Mouse (Mus musculus): ENCODE data around the gene Hist1h4b.
"Not testable (repeated sequence)": the region's sequence is repeated elsewhere in the genome, so short reads cannot be mapped to it uniquely, and the experiment has no call there.

Hist1h4b gene
- long read RNA-seq, experiment 1: 0 reads
- long read RNA-seq, experiment 2: 0 reads

DNA sequence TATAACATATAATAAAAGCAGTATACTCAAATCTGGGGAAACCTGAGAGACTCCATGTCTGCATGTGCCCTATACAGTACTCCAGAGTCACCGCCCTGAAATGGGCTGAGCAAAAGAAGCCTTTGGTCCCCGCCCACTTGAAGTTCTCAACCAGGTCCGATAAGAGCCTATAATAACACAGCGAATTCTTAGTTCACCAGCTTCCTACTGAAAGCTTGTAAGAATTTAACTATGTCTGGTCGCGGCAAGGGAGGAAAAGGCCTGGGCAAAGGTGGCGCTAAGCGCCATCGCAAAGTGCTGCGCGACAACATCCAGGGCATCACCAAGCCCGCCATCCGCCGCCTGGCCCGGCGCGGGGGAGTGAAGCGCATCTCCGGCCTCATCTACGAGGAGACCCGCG, at the start of gene Hist1h4b:
Hist1h4b (plus strand) TSS at position 224 of the 400 bp plus-strand sequence.
- intact Hi-C loops (cut with DNase I): no loop called here

DNA sequence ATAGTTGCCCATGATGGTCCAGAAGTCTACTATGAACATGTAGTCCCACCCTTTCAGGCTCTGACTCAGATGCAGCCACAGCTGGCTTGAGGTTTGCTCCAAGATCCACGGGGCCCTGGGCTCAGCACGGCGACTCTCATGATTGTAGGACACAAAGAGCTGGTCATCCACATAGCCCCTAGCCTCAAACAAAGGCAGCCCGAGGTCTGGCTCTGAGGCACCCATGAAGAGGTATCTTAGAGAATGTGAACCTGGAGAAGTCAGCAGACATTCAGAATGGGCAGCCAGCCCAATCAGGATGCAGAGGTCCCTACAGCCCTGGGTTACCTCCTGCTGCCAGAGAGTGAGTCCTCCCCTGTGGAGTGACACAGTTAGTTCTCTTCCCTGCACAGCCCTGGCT, 48.8 kb upstream of the Hist1h4b start:
- intact Hi-C loops (cut with DNase I): no loop called here

DNA sequence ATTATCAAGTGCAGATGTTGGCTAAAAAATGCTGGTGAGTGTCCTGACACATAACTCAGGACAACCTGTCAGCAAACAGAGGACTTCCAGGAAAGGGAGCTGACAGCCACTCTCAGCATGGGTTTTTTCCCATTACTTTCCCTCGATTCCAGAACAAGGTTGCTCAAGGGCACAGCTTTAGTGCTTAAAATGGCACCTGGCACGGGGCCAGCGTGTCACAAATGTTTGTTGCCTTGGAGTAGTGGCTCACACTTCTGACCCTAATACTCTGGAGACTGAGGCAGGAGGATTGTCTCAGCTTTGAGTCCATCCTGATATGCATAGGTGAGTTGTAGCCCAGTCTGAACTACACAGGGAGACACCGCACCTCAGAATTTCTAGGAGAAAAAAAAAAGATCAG, 48.2 kb upstream of the Hist1h4b start:
- intact Hi-C loops (cut with DNase I): no loop called here

DNA sequence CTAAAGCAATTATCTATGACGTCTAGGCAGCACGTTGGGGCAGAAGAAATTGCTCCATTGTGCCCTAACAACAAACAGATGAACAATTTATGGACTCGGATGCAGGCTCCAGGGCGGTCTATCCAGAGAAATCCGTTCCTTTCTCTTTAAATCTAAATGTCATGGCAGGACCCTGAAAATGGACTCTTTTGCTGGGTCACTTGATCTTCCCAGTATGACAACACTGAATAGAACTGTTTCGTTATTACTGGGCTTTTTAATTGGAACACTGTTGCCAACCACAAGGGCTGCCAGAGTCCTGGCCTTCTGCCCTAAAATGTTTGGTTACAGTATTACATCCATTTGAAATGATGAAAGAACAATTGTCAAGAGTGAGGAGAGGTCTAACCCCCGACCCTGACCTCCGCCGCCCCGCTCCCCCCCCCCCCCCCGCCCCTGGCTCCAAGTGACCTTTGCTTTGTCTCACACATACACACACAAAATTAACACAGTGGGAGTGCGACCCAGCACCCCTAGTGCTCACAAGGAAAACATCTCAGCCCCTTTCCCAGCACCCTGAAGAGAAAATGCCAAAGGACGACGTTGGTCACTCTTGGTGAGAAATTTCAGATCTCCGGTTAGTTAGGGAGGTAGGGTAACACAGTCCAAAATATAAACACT, 47.0 kb upstream of the Hist1h4b start:
- intact Hi-C loops (cut with DNase I): no loop called here

DNA sequence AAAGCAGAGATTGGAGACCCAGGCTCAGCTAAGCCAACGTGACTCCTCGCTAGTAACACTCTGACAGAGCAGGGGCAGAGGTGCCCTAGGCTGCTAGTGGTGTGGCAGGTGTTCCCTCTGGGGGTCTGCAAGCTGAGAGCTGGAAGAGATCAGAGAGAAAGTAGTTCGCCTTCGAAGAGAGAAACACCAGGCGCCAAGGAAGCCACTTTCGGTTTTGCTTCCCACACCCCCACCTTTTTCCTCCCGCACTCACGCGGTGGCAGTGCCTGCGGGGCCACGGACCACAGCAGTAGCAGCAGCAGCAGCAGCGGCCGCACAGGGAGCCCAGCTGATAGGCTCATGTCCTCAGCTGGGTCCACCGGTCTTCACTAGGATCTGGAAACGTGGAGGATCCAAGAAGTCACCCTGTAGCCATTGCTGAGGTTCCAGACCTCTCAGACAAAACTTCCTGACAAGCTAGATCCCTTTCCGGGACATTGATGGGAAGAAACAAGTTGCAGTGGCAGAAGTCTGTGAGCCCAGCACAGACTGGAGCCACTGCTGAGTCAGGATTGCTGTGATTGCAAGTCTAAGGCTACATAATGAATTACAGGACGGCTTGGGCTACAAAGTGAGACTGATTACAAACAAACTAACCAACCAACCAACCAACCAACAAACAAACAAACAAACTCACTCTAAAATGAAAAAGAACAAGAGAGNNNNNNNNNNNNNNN, 46.3 kb upstream of the Hist1h4b start, which contains the start of gene Hfe:
Hfe (minus strand) TSS at position 481 of the 716 bp plus-strand sequence.
- intact Hi-C loops (cut with DNase I): no loop called here

DNA sequence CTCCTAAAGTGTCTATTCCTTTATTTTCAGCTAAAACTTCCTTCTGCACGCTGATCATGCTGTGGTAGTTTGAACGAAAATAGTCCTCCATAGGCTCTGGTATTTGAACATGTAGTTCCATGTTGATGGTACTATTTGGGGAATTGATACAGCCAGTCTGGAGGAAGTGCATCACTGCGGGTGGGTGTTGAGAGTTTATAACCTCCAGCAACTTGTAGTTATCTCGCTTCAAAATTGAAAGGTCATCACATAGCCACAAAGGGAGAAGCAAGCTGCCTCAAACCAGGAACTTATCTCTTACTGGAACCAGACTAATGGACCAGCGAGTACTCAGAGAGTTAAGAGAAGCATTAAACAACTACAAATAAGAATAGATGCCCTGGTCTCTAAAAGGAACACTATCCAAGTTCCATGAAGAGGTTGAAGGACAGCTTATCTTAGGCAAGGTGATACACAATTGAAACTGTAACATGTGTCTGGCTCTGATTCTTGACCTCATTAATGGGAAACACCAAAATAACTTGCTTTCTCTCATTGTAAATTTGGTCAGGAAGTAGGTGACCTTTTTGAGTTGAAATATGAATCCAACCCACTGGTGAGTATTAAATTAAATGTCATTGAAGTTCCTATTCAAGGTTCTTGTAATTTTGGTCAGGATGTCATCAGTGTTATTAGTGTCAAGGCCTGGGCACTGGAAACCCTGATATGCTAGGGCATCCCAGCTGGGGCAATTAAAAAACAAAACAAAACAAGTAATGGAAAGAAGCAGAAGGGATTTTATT, 40.4 kb upstream of the Hist1h4b start:
- intact Hi-C loops (cut with DNase I): no loop called here

DNA sequence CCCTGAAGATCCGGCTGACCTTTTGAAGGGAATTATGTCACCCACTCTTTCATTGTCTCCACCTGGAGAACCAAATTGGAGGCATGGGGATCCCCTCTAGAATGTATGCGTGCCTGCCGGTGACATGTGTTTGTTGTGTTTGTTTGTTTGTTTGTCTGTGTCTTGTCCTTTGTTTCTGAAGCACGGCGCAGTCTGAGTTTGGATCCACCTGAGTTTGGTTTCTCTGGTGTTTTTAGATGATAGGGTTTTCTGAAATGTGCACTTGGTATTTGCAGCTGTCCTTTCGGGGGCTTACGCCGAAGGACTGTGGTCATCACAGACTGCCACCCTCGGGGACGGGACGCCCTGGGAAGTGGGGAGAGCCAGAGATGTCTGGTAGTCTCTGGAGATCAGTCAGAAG, 39.6 kb upstream of the Hist1h4b start:
- intact Hi-C loops (cut with DNase I): no loop called here

DNA sequence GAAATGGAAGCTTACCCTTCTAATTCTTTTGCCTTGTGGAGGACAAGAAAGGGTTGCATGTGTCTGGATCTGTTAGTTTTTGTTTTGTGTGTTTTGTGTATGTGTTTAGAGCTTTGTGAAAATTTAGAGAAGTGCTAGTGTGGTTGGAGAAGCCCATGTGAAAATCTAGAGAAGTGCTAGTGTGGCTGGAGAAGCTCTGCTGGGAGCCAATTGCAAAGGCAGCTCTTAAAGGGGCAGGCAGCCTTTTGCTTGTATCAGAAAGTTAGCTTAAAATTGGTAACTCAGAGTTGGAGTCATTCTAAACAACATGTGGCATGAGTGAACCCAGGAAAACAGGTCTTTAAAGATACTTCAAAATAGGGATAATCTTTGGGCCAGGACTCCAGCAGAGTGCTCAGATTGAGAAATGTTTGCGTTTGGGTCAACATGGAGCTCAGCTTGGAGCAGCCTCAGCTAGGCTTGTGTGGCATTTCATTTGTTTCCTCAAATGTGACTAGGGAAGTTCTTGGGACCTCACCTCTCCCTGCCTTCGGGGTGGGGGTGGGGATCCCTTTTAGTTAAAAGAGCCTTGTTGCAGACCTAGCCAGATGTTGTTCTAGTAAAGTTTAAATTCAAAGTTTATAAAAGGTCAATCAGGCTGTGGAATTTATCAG, 39.1 kb upstream of the Hist1h4b start:
- intact Hi-C loops (cut with DNase I): not testable (repeated sequence)

DNA sequence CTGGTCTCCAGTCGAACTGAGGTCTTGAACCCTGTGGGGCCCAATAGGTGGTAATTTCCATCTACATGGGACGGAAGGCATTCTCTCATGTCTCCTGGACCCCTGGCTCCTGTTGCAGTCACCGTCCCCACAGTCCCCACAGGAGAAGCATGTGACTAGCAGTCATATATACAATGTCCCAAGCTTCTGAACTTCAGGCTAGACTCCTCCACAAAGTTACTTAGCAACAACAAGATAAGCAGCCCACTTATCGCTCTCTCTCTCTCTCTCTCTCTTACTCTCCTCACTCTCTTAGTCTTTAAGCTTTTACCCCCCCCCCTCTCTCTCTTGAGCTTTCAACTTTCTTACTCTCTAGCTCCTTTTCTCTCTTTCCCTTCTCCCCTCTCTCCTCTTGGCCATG, 32.6 kb upstream of the Hist1h4b start:
- intact Hi-C loops (cut with DNase I): no loop called here

DNA sequence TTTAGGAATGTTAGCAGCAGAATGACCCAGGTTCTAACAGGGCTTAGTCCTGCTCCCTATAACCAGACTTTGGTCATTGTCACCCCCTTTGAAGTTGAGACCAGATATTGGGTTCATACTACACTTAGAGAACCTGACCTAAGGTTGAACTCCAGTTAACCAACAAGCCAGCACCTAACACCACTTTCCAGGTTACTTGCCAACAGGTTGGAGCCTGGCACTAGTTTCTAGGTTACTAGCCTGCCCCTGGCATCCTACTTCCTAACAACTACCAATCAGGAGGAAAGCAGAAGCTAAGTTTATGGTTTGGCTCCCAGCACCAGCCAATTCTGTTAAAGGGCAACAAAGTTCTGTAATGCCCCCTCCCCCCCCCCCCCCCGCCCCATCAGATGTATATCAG, 31.6 kb upstream of the Hist1h4b start:
- intact Hi-C loops (cut with DNase I): no loop called here

DNA sequence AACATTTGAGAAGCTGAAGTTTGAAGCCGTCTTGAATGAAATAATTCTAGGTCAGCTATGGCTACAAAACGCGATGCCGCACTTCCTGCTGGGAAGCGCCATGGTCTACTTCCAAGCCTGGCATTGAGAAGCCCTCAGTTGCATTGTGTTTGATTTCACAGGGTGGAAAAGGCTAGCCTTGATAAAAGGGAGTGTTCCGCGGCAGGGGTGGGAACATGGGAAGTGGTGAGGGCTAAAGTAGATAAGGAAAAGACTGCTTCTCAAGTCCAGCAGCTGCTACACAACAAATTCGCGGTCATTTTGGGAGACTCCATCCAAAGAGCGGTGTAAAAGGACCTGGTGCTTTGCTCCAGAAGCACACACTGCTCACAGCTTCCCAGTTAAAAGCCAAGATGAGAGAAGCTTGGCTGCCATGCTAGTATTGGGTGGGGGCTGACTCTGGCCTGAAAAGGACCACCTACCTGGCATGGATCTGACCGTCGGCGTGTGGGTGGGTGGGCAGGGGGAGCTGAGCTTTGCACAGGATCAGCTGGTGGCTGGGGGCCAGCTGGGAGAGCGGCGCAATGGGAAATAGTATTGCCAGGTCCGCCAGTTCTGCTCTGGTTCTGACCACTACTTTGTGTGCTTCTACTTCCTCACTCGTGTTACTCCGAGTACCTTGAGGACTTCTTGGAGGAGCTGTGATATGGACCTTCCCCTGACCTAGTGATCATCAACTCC, 28.2 kb upstream of the Hist1h4b start:
- intact Hi-C loops (cut with DNase I): no loop called here

DNA sequence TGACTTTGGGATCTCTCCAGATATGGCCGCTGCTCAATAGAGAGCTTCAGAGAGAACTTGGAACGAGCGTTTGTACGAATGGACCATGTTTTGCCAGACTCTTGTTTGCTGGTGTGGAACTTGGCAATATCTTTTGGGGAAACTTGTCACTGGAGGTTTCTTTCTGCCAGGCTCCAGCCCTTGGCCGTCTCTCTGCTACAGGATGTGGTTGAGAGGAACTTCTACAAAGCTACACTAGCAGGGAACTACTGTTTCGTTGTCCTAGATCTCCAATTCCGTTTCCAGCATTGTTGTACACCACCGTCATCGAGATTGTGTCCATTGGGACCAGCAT, 27.7 kb upstream of the Hist1h4b start:
- intact Hi-C loops (cut with DNase I): no loop called here

DNA sequence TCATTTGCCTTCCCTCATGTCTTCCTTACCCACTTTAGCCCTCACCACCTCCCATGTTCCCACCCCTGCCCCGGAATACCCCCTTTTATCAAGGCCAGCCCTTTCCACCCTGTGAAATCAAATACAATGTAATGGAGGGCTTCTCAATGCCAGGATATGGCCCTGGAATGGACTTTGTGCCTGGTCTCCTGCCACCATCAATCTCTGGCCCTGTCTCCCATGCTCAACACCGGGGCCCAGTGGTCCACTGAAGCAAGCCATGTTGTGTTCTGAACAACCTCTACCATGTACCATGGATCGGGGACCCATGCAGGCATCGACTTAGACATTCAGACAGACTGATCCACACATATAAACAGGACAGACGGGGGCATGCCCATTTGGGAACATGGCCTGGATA, 27.1 kb upstream of the Hist1h4b start:
- intact Hi-C loops (cut with DNase I): loop anchor here (10.0 kb wide), 1 partner anchor 45 kb away; the partner anchor contains the start of genes Hist1h2ac and Hist1h2bc

DNA sequence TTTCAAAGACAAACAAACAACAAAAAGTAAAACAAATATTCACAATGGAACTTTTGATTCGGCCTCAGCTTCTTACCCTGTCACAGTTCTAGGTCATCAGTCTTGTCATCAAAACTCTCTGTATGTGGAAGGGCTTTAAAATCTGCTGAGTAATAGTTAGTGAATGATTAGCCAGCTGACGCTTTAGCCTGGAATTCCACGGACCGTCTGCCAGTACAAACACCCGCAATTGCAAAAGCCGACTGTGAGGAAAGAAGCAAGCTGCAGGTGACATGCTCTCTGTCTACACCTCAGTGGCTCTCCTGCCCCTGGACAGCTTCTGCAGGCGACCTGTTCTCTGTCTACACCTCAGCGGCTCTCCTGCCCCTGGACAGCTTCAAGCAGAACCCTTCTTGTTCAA, 26.3 kb upstream of the Hist1h4b start:
- intact Hi-C loops (cut with DNase I): loop anchor here (10.0 kb wide), 1 partner anchor 46 kb away; the partner anchor contains the start of genes Hist1h2ac and Hist1h2bc

DNA sequence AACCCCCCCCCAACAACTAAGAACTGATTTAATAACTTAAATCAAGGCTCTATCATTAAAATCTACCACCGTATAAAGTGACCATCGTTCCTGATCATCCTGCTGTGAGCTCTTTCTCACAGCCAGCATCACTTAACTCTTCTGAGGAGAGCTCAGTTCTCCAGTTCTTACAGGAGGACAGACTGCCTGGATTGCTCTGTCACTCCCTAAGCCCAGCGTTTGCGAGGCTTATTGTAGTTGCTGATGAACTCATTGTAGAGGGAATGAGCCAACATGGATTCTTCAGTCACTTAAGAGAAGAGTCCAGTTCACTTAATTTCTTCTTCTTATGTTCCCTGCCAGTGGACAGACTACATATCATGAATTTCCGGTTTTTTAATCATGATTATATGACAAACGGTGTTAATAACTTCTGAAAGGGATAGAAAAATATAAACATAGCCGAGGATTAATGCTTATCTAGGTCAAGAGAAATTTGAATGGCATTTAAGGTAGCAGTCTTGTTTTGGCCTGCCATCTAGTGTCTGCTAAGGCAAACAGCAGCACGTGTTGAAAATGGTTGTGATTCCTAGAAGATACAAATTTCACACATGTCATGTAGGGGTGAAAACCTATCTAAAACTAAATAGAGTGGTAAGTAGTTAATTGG, 24.5 kb upstream of the Hist1h4b start:
- intact Hi-C loops (cut with DNase I): loop anchor here (10.0 kb wide), 1 partner anchor 47 kb away; the partner anchor contains the start of genes Hist1h2ac and Hist1h2bc

DNA sequence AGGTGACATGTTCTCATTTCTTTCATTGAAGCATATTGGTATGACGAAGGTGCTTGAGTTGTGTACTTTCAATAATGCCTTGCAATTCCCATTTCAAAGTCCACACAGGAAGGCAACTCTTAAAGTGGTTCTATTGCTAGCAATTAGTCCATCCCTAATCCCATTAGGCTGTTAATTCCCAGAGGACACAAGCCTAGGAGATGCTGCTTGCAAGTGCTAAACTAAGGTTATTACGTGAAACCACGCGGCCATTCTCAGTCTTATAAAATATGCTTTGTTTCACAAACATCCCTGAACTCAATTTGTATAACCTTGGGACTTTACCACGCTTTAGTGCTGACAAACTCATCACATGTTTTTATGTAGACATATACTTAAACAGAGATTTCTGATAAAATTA, 19.7 kb upstream of the Hist1h4b start:
- intact Hi-C loops (cut with DNase I): loop anchor here (10.0 kb wide), 1 partner anchor 52 kb away; the partner anchor contains the start of genes Hist1h2ac and Hist1h2bc

DNA sequence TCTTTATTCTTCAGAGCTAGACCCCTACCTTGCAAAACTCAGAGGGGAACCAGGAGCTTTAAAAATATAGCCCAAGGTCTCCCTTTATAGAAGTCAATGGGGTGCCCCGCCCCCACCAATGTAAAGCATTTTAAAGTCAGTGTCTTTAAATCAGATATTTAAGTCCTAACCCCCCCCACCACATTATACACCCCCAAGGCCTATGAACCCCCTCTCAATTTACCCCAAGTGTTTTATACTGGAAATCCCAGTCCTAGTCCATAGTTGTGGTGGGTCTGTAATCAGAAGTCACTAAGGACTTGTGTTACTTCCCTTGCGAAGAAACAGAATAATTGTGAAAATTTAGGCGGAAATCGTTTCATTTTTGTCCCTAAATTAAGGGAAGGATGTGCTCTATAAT, 18.8 kb upstream of the Hist1h4b start:
- intact Hi-C loops (cut with DNase I): loop anchor here (10.0 kb wide), 1 partner anchor 53 kb away; the partner anchor contains the start of genes Hist1h2ac and Hist1h2bc

DNA sequence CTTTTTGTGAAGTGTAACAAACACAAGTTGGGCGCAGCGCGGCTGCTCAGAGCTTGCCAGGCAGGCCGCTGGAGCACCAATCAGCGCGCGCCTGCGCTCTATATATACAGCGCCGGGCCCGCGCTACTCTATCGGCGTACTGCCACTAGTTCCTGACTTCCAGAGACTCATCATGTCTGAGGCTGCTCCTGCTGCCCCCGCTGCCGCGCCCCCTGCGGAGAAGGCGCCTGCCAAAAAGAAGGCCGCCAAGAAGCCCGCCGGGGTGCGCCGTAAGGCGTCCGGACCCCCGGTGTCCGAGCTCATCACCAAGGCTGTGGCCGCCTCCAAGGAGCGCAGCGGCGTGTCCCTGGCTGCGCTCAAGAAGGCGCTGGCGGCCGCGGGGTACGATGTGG, 18.1 kb upstream of the Hist1h4b start, which contains the start of gene Hist1h1c:
Hist1h1c (plus strand) TSS at position 132 of the 392 bp plus-strand sequence.
- intact Hi-C loops (cut with DNase I): loop anchor here (10.0 kb wide), 1 partner anchor 54 kb away; the partner anchor contains the start of genes Hist1h2ac and Hist1h2bc

DNA sequence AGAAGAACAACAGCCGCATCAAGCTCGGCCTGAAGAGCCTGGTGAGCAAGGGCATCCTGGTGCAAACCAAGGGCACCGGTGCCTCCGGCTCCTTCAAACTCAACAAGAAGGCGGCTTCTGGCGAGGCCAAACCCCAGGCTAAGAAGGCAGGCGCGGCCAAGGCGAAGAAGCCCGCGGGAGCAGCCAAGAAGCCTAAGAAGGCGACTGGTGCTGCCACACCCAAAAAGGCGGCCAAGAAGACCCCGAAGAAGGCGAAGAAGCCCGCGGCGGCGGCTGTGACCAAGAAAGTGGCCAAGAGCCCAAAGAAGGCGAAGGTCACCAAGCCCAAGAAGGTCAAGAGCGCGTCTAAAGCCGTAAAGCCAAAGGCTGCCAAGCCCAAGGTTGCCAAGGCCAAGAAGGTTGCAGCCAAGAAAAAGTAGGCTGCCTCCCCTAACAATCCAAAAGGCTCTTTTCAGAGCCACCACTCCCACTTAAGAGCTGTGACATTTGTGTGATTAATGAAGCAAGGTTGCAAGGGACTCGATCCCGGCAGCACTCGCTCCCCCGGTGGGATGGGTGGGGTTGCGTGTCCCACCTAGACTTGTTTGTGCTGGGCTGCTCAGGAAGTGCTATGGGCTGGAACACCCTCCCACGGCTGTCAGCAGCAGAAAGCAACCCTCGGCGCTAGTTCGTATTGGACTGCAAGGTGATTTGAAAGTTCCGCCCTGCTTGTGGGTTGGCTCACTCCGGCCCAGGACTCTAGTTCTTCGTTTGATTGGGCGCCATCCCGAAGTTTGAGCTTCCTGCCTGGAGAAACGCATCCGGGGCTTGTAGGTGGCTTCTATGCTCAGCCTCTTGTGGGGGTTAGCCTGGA, 17.5 kb upstream of the Hist1h4b start:
- intact Hi-C loops (cut with DNase I): loop anchor here (10.0 kb wide), 1 partner anchor 54 kb away; the partner anchor contains the start of genes Hist1h2ac and Hist1h2bc

Measured in adrenal gland (tissue).